Mouse (Mus musculus) kidney, postnatal 0 days (tissue): Measurements from ENCODE around the gene Fez2. TPM values are rescaled to one million over a fixed set of nuclear protein-coding genes. Genes with fewer than 3 reads are reported as not detected.

Experiments used
- ATAC-seq: fragments of 200-750 bp; cut with Nextera tagmentation; replicated peaks from 2 replicates; pipeline ENCODE4 v1.8.0; 2017; ENCODE audit warnings: low read depth, moderate number of reproducible peaks, moderate TSS enrichment, moderate library complexity; ENCODE audit not compliant: low FRiP score
- DNase-seq: peaks from one replicate; pipeline ENCODE4 v3.0.0-alpha.2; 2016; ENCODE audit warnings: low spot score
- H3K27ac ChIP-seq: fragments of 300-500 bp; sonication (generic); 2 replicates; pipeline ENCODE4 v1.5.1; 2014; ENCODE audit warnings: mild to moderate bottlenecking
- H3K27me3 ChIP-seq: fragments of 300-500 bp; sonication (generic); 2 replicates; pipeline ENCODE4 v1.6.1; 2014; ENCODE audit warnings: low read length, mixed read lengths; ENCODE audit not compliant: insufficient read depth
- H3K36me3 ChIP-seq: fragments of 300-500 bp; sonication (generic); 2 replicates; pipeline ENCODE4 v1.6.1; 2014; ENCODE audit warnings: low read length, mixed read lengths; ENCODE audit not compliant: insufficient read depth
- H3K4me1 ChIP-seq: fragments of 300-500 bp; sonication (generic); replicated peaks from 2 replicates; pipeline ENCODE4 v1.6.1; 2014; ENCODE audit warnings: antibody characterized with exemption, low read length, mixed read lengths; ENCODE audit not compliant: insufficient read depth
- H3K4me2 ChIP-seq: fragments of 300-500 bp; sonication (generic); 2 replicates; pipeline ENCODE4 v1.6.1; 2014; ENCODE audit warnings: mild to moderate bottlenecking, low read length, moderate library complexity, mixed read lengths
- H3K4me3 ChIP-seq: fragments of 300-500 bp; sonication (generic); replicated peaks from 2 replicates; pipeline ENCODE4 v1.5.1; 2014; ENCODE audit warnings: low read depth, low read length
- H3K9ac ChIP-seq: fragments of 300-500 bp; sonication (generic); 2 replicates; pipeline ENCODE4 v1.6.1; 2014; ENCODE audit warnings: low read depth, low read length
- H3K9me3 ChIP-seq: fragments of 300-500 bp; sonication (generic); replicated peaks from 2 replicates; pipeline ENCODE4 v1.6.1; 2016; ENCODE audit warnings: low read length, inconsistent platforms, mixed read lengths
- CTCF ChIP-seq: IDR thresholded peaks from 2 replicates; pipeline ENCODE4 v1.5.1; 2016; ENCODE audit warnings: antibody characterized with exemption, low read depth, mild to moderate bottlenecking, moderate library complexity
- WGBS: fragments of 180-500 bp; shearing (Covaris S2); extraction: QIAGEN DNeasy Blood & Tissue Kit; methylation state at CpG from one replicate; pipeline ENCODE4 v1.1.7; 2014; 5-methylcytosine and 5-hydroxymethylcytosine counted together
- polyA plus RNA-seq: library from polyadenylated mRNA; unstranded; fragments of >200 nt; fragmentation: Nextera tagmentation; extraction: Ambion mirVana; gene quantifications from 2 replicates; pipeline ENCODE4 v1.2.1, GENCODE M21; 2015

Fez2 gene
- polyA plus RNA-seq: 46.5 and 47.7 TPM in 2 replicates

GRCm38 (mm10) chr17:78417381-78418281 lies at the start of gene Fez2:
Fez2 (minus strand) TSS chr17:78418152.
- DNase-seq: peak; percentile 92
- no peaks in the 10 kb centered on the region for H3K27me3 ChIP-seq
- ATAC-seq: peak; percentile 97
- no peaks in the 10 kb centered on the region for H3K9me3 ChIP-seq
- H3K4me2 ChIP-seq: peak within 1 kb of the TSS; percentile 65
- H3K27ac ChIP-seq: peak within 1 kb of the TSS; percentile 99
- H3K4me3 ChIP-seq: peak within 1 kb of the TSS; percentile 92
- H3K36me3 ChIP-seq: 0 out of 2 replicates have a peak, but pooled peaks cover 1% of the 10 kb centered on the region
- TF ChIP-seq CTCF: no peak
- peaks cover 6% of the 10 kb centered on the region; the same call in 1 of the 2 replicates for H3K4me1 ChIP-seq
- under 1% methylated on average over 62 of the region's 67 CpGs for WGBS
- peak within 1 kb of the TSS; percentile 94 for H3K9ac ChIP-seq

DNA sequence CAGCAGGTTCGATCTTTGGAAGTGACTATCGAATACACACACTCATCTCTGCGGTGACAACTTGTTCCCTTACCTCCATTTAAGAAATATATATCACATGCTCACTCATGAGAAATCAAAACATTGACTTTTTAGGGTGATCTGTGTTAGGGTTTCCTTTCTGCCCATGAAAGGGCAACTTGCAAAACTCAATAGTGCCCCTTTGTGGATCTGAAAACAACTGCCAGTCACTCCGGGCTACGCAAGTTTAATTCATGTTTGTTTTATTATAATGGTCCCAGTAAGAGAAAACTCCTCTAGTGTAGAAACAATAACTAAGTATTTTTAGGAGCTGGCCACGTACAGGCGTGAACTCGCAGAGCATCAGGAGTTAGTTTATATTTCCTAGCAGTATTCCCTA lies 47.5 kb upstream of the Fez2 start:
- H3K4me3 ChIP-seq: no peak overlapping the region
- no peak overlapping the region for H3K9ac ChIP-seq
- DNase-seq (no peak), ATAC-seq (no peak)
- no peaks in the 10 kb centered on the region for H3K27me3 ChIP-seq
- H3K9me3 ChIP-seq: no peaks in the 10 kb centered on the region
- TF ChIP-seq CTCF: peak; percentile 40; the same call in 1 of the 2 replicates
- WGBS: 79% methylated on average over 8 of the region's 8 CpGs
- no peak overlapping the region for H3K4me2 ChIP-seq
- no peaks in the 10 kb centered on the region for H3K4me1 ChIP-seq
- no peaks in the 10 kb centered on the region for H3K36me3 ChIP-seq
- no peak overlapping the region for H3K27ac ChIP-seq

DNA sequence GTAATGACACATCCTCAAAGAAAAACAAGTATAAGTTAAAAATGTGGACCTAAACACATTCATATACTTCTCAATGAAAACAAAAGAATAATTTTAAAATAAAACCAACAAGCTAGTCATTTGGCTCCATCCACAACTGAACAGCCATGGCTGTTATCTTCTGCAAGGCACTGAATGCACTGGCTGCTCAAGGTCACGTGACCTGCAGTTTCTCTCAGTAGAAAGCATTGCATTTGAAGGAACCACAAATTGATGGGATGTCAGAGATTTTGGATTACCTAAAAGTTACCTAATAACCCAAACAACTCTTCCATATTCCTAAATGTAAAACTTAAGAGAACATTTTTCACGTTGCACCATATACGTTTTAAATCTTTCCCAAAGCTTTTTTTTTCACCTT lies 47.1 kb upstream of the Fez2 start:
- no peak overlapping the region for H3K4me3 ChIP-seq
- no peak overlapping the region for H3K9ac ChIP-seq
- no peaks in the 10 kb centered on the region for H3K4me1 ChIP-seq
- H3K9me3 ChIP-seq: no peaks in the 10 kb centered on the region
- no peaks in the 10 kb centered on the region for H3K27me3 ChIP-seq
- ATAC-seq (no peak), DNase-seq (no peak)
- H3K27ac ChIP-seq: no peak overlapping the region
- no peak for TF ChIP-seq CTCF
- WGBS: 86% methylated on average over 3 of the region's 3 CpGs
- no peak overlapping the region for H3K4me2 ChIP-seq
- no peaks in the 10 kb centered on the region for H3K36me3 ChIP-seq

- 81% methylated on average over 8 of the region's 8 CpGs for WGBS
- ATAC-seq (no peak), DNase-seq (no peak)
- H3K9ac ChIP-seq: no peak overlapping the region
- no peak overlapping the region for H3K4me2 ChIP-seq
- TF ChIP-seq CTCF: peak; percentile 38
- H3K36me3 ChIP-seq: no peaks in the 10 kb centered on the region
- H3K9me3 ChIP-seq: no peaks in the 10 kb centered on the region
- no peaks in the 10 kb centered on the region for H3K4me1 ChIP-seq
- no peaks in the 10 kb centered on the region for H3K27me3 ChIP-seq
- H3K4me3 ChIP-seq: no peak overlapping the region
- no peak overlapping the region for H3K27ac ChIP-seq
Observed at GRCm38 (mm10) chr17:78460140-78460539, 42.2 kb upstream of the Fez2 start.

GRCm38 (mm10) chr17:78455556-78455955 lies 37.6 kb upstream of the Fez2 start:
- DNase-seq: no peak
- Histone ChIP-seq H3K4me2 (no peak overlapping the region), H3K4me1 (peaks cover 3% of the 10 kb centered on the region; the same call in 1 of the 2 replicates), H3K27ac (no peak overlapping the region), H3K36me3 (no peaks in the 10 kb centered on the region), H3K9ac (no peak overlapping the region), H3K27me3 (no peaks in the 10 kb centered on the region), H3K4me3 (no peak overlapping the region), H3K9me3 (no peaks in the 10 kb centered on the region)
- TF ChIP-seq CTCF: no peak
- WGBS: 65% methylated on average over 9 of the region's 9 CpGs
- ATAC-seq: no peak

GRCm38 (mm10) chr17:78455114-78455513 lies 37.2 kb upstream of the Fez2 start:
- DNase-seq (peak; percentile 77), ATAC-seq (peak; percentile 63; the same call in 1 of the 2 replicates)
- no peaks in the 10 kb centered on the region for H3K36me3 ChIP-seq
- H3K4me2 ChIP-seq: no peak overlapping the region
- peak; percentile 92 for TF ChIP-seq CTCF
- H3K27ac ChIP-seq: no peak overlapping the region
- H3K9me3 ChIP-seq: no peaks in the 10 kb centered on the region
- no peak overlapping the region for H3K4me3 ChIP-seq
- peaks cover 3% of the 10 kb centered on the region; the same call in 1 of the 2 replicates for H3K4me1 ChIP-seq
- WGBS: 42% methylated on average over 11 of the region's 11 CpGs
- H3K9ac ChIP-seq: no peak overlapping the region
- H3K27me3 ChIP-seq: no peaks in the 10 kb centered on the region
